Mouse (Mus musculus): ENCODE data around the gene Gm40193. TPM values are rescaled to one million over a fixed set of nuclear protein-coding genes. Genes with fewer than 3 reads are reported as not detected.
"Not testable (repeated sequence)": the region's sequence is repeated elsewhere in the genome, so short reads cannot be mapped to it uniquely, and the experiment has no call there.

Gm40193 gene
- polyA plus RNA-seq, 1 experiment from 2014 or later, result not detected

- Histone ChIP-seq H3K4me3 (ENCODE audit: low read depth, low read length) (peak within 1 kb of the TSS; percentile 75), H3K4me1 (ENCODE audit: insufficient read depth, low read depth, low read length) (peaks cover 2% of the 10 kb centered on the region; the same call in 1 of the 2 replicates), H3K9me3 (ENCODE audit: low read length) (no peaks in the 10 kb centered on the region), H3K27ac (ENCODE audit: low read length) (peak within 1 kb of the TSS; percentile 26; the same call in 1 of the 2 replicates), H3K4me2 (replicated peaks; ENCODE audit: low read depth, low read length) (peak within 1 kb of the TSS; percentile 73), H3K36me3 (ENCODE audit: insufficient read depth, low read length) (no peaks in the 10 kb centered on the region; the same call in none of the 2 replicates), H3K9ac (replicated peaks; ENCODE audit: low read depth) (peak within 1 kb of the TSS; percentile 51), H3K27me3 (replicated peaks; ENCODE audit: insufficient read depth, low read length) (no peaks in the 10 kb centered on the region)
- ATAC-seq (peak; percentile 97), DNase-seq (ENCODE audit: low spot score) (peak; percentile 100)
- TF ChIP-seq EP300 (IDR thresholded peaks at IDR 0.05), result 0 out of 2 replicates have a peak, but pooled peaks have one; percentile 54
- TF ChIP-seq CTCF (IDR thresholded peaks at IDR 0.05), result no peak
- WGBS, result under 1% methylated on average over 26 of the region's 26 CpGs
These were observed 7.5 kb downstream of the Gm40193 start, which contains the start of gene Psmb6 for GRCm38 (mm10) chr11:70525184-70525678. Psmb6 (plus strand) TSS chr11:70525367.

- Histone ChIP-seq H3K4me3 (ENCODE audit: low read depth, low read length) (peak overlapping the region; percentile 75), H3K9me3 (ENCODE audit: low read length) (no peaks in the 10 kb centered on the region), H3K27ac (ENCODE audit: low read length) (no peak overlapping the region), H3K4me1 (ENCODE audit: insufficient read depth, low read depth, low read length) (peaks cover 4% of the 10 kb centered on the region; the same call in 1 of the 2 replicates), H3K4me2 (replicated peaks; ENCODE audit: low read depth, low read length) (peak overlapping the region; percentile 45), H3K27me3 (replicated peaks; ENCODE audit: insufficient read depth, low read length) (no peaks in the 10 kb centered on the region), H3K36me3 (ENCODE audit: insufficient read depth, low read length) (no peaks in the 10 kb centered on the region; the same call in none of the 2 replicates), H3K9ac (replicated peaks; ENCODE audit: low read depth) (no peak overlapping the region)
- no peak for DNase-seq (ENCODE audit: low spot score)
- WGBS, result 7% methylated on average over 8 of the region's 8 CpGs
- TF ChIP-seq CTCF (IDR thresholded peaks at IDR 0.05) (no peak), EP300 (IDR thresholded peaks at IDR 0.05) (no peak)
- no peak; the same call in 1 of the 2 replicates for ATAC-seq
These were observed 8.0 kb downstream of the Gm40193 start for GRCm38 (mm10) chr11:70524782-70525181.

- WGBS, result 82% methylated on average over 8 of the region's 8 CpGs
- H3K9ac ChIP-seq (replicated peaks; ENCODE audit: low read depth); H3K4me3 ChIP-seq (ENCODE audit: low read depth, low read length); H3K4me1 ChIP-seq (ENCODE audit: insufficient read depth, low read depth, low read length); ATAC-seq; H3K27me3 ChIP-seq (replicated peaks; ENCODE audit: insufficient read depth, low read length); H3K36me3 ChIP-seq (ENCODE audit: insufficient read depth, low read length); H3K9me3 ChIP-seq (ENCODE audit: low read length); H3K4me2 ChIP-seq (replicated peaks; ENCODE audit: low read depth, low read length); H3K27ac ChIP-seq (ENCODE audit: low read length): not testable (repeated sequence)
- TF ChIP-seq CTCF (IDR thresholded peaks at IDR 0.05), result peak; percentile 16
- DNase-seq (ENCODE audit: low spot score), result peak; percentile 22
These were observed 9.3 kb downstream of the Gm40193 start for GRCm38 (mm10) chr11:70523306-70523989.

- peak; percentile 45 for ATAC-seq
- peak; percentile 44 for TF ChIP-seq CTCF (IDR thresholded peaks at IDR 0.05)
- TF ChIP-seq EP300 (IDR thresholded peaks at IDR 0.05), result no peak
- no peaks in the 10 kb centered on the region for H3K9me3 ChIP-seq (ENCODE audit: low read length)
- 8% methylated on average over 40 of the region's 41 CpGs for WGBS
- H3K27ac ChIP-seq (ENCODE audit: low read length), result peak overlapping the region; percentile 78
- DNase-seq (ENCODE audit: low spot score), result peak; percentile 57
- H3K4me3 ChIP-seq (ENCODE audit: low read depth, low read length), result peak overlapping the region; percentile 34
- peak overlapping the region; percentile 56 for H3K9ac ChIP-seq (replicated peaks; ENCODE audit: low read depth)
- H3K27me3 ChIP-seq (replicated peaks; ENCODE audit: insufficient read depth, low read length), result no peaks in the 10 kb centered on the region
- H3K4me2 ChIP-seq (replicated peaks; ENCODE audit: low read depth, low read length), result peak overlapping the region; percentile 57
- H3K4me1 ChIP-seq (ENCODE audit: insufficient read depth, low read depth, low read length), result peaks cover 4% of the 10 kb centered on the region; the same call in 1 of the 2 replicates
- no peaks in the 10 kb centered on the region for H3K36me3 ChIP-seq (ENCODE audit: insufficient read depth, low read length)
These were observed 12.5 kb downstream of the Gm40193 start for GRCm38 (mm10) chr11:70520178-70520769.

GRCm38 (mm10) chr11:70518923-70519322, 13.8 kb downstream of the Gm40193 start, which contains the start of gene Gltpd2:
Gltpd2 (plus strand) TSS chr11:70519196.
- H3K4me2 ChIP-seq (replicated peaks; ENCODE audit: low read depth, low read length), result peak within 1 kb of the TSS; percentile 57
- H3K9ac ChIP-seq (replicated peaks; ENCODE audit: low read depth), result peak within 1 kb of the TSS; percentile 56
- no peaks in the 10 kb centered on the region for H3K9me3 ChIP-seq (ENCODE audit: low read length)
- peaks cover 4% of the 10 kb centered on the region; the same call in 1 of the 2 replicates for H3K4me1 ChIP-seq (ENCODE audit: insufficient read depth, low read depth, low read length)
- peak within 1 kb of the TSS; percentile 34 for H3K4me3 ChIP-seq (ENCODE audit: low read depth, low read length)
- no peaks in the 10 kb centered on the region for H3K36me3 ChIP-seq (ENCODE audit: insufficient read depth, low read length)
- no peak for DNase-seq (ENCODE audit: low spot score)
- H3K27me3 ChIP-seq (replicated peaks; ENCODE audit: insufficient read depth, low read length), result no peaks in the 10 kb centered on the region
- TF ChIP-seq CTCF (IDR thresholded peaks at IDR 0.05), result no peak
- TF ChIP-seq EP300 (IDR thresholded peaks at IDR 0.05), result no peak
- ATAC-seq, result no peak
- 78% methylated on average over 10 of the region's 10 CpGs for WGBS
- H3K27ac ChIP-seq (ENCODE audit: low read length), result peak within 1 kb of the TSS; percentile 78

GRCm38 (mm10) chr11:70518436-70518835, 14.3 kb downstream of the Gm40193 start:
- no peak for TF ChIP-seq EP300 (IDR thresholded peaks at IDR 0.05)
- Histone ChIP-seq H3K9ac (replicated peaks; ENCODE audit: low read depth) (no peak overlapping the region), H3K36me3 (ENCODE audit: insufficient read depth, low read length) (no peaks in the 10 kb centered on the region), H3K4me2 (replicated peaks; ENCODE audit: low read depth, low read length) (no peak overlapping the region), H3K27me3 (replicated peaks; ENCODE audit: insufficient read depth, low read length) (no peaks in the 10 kb centered on the region), H3K4me3 (ENCODE audit: low read depth, low read length) (no peak overlapping the region), H3K9me3 (ENCODE audit: low read length) (no peaks in the 10 kb centered on the region), H3K27ac (ENCODE audit: low read length) (no peak overlapping the region), H3K4me1 (ENCODE audit: insufficient read depth, low read depth, low read length) (peaks cover 4% of the 10 kb centered on the region; the same call in 1 of the 2 replicates)
- WGBS, result 65% methylated on average over 1 of the region's 1 CpGs
- DNase-seq (ENCODE audit: low spot score), result no peak
- ATAC-seq, result no peak

All from lung, postnatal 0 days (tissue).